Mouse (Mus musculus): ENCODE results near the gene Efr3b. TPM values are rescaled to one million over a fixed set of nuclear protein-coding genes. Genes with fewer than 3 reads are reported as not detected.
"Not testable (repeated sequence)": the region's sequence is repeated elsewhere in the genome, so short reads cannot be mapped to it uniquely, and the experiment has no call there.

Efr3b gene
- polyA plus RNA-seq, 1 experiment from 2014 or later: 2.6 TPM

DNA sequence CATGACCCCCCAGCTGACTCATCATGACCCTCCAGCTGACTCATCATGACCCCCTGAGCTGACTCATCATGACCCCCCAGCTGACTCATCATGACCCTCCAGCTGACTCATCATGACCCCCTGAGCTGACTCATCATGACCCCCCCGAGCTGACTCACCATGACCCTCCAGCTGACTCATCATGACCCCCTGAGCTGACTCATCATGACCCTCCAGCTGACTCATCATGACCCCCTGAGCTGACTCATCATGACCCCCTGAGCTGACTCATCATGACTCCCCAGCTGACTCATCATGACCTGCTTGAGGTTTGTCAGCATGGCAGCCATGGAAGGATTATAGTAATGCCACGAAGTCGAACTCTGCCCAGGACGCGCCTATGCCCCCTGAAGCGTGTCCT, 65.5 kb downstream of the Efr3b start:
- not testable (repeated sequence) for H3K27me3 ChIP-seq (replicated peaks; ENCODE audit: control insufficient read depth, insufficient read depth, low read length); ATAC-seq; H3K4me2 ChIP-seq (ENCODE audit: low read depth, low read length); H3K9me3 ChIP-seq (ENCODE audit: control insufficient read depth, low read length); H3K4me3 ChIP-seq (ENCODE audit: low read length); H3K36me3 ChIP-seq (ENCODE audit: control insufficient read depth, insufficient read depth, low read length); H3K27ac ChIP-seq (ENCODE audit: low read length); H3K9ac ChIP-seq (ENCODE audit: low read depth, low read length); H3K4me1 ChIP-seq (ENCODE audit: control insufficient read depth, insufficient read depth, low read length)
- WGBS: 94% methylated on average over 6 of the region's 6 CpGs

DNA sequence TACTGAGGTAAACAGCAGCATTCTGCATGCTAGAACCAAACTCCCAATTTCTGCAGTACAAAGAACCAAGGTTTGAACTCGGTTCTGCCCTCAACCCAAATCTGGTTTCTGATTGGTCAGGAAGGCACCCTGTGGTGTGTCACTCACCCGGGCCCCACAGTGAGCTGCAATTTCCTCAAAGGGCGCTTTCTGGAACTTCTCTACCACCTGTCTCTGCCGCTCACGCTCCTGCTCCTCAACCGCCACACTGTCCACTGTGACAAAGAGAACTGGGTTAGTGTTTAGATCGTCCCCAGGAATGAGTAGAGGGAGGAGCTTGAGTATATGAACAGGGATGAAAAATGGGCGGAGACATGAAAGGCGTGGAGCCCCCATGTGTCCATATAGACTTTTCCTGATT, 70.3 kb downstream of the Efr3b start:
- no peak overlapping the region for H3K4me3 ChIP-seq (ENCODE audit: low read length)
- H3K9ac ChIP-seq (ENCODE audit: low read depth, low read length): no peak overlapping the region
- H3K27ac ChIP-seq (ENCODE audit: low read length): no peak overlapping the region
- H3K4me1 ChIP-seq (ENCODE audit: control insufficient read depth, insufficient read depth, low read length): no peaks in the 10 kb centered on the region
- H3K9me3 ChIP-seq (ENCODE audit: control insufficient read depth, low read length): no peaks in the 10 kb centered on the region
- ATAC-seq: no peak
- H3K27me3 ChIP-seq (replicated peaks; ENCODE audit: control insufficient read depth, insufficient read depth, low read length): no peaks in the 10 kb centered on the region
- H3K4me2 ChIP-seq (ENCODE audit: low read depth, low read length): no peak overlapping the region
- 62% methylated on average over 9 of the region's 9 CpGs for WGBS
- H3K36me3 ChIP-seq (ENCODE audit: control insufficient read depth, insufficient read depth, low read length): no peaks in the 10 kb centered on the region

GRCm38 (mm10) chr12:3967196-3967595, 71.5 kb downstream of the Efr3b start:
- no peak overlapping the region for H3K4me2 ChIP-seq (ENCODE audit: low read depth, low read length)
- no peaks in the 10 kb centered on the region for H3K27me3 ChIP-seq (replicated peaks; ENCODE audit: control insufficient read depth, insufficient read depth, low read length)
- 95% methylated on average over 4 of the region's 4 CpGs for WGBS

DNA sequence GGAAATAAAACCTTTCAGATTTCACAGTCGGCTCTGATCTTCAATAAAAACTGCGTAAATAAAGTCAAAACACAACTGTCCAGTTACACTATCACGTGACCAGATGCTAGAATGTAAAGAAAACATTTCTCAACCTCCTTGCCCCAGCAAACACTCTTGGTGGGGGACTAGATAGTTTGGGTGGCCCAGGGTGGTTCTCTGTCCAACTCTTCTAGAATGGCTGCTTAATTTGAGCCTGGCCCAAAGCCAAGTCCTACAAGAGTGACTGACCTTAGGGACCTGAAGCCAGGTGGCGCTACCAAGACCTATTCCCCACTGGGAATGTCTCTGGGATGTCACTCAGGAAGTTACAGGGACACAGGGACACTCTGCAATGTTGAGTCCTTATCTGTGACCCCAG, 78.2 kb downstream of the Efr3b start:
- Histone ChIP-seq H3K9me3 (ENCODE audit: control insufficient read depth, low read length) (no peaks in the 10 kb centered on the region), H3K9ac (ENCODE audit: low read depth, low read length) (peak overlapping the region; percentile 79), H3K36me3 (ENCODE audit: control insufficient read depth, insufficient read depth, low read length) (no peaks in the 10 kb centered on the region), H3K4me2 (ENCODE audit: low read depth, low read length) (peak overlapping the region; percentile 71), H3K27ac (ENCODE audit: low read length) (peak overlapping the region; percentile 84), H3K4me3 (ENCODE audit: low read length) (peak overlapping the region; percentile 60), H3K27me3 (replicated peaks; ENCODE audit: control insufficient read depth, insufficient read depth, low read length) (no peaks in the 10 kb centered on the region), H3K4me1 (ENCODE audit: control insufficient read depth, insufficient read depth, low read length) (peaks cover 6% of the 10 kb centered on the region)
- peak; percentile 22; the same call in 1 of the 2 replicates for ATAC-seq
- WGBS: 42% methylated on average over 4 of the region's 4 CpGs

More at GRCm38 (mm10) chr12:3967196-3967595, 71.5 kb downstream of the Efr3b start:
- Histone ChIP-seq H3K4me3 (ENCODE audit: low read length) (no peak overlapping the region), H3K27ac (ENCODE audit: low read length) (no peak overlapping the region), H3K36me3 (ENCODE audit: control insufficient read depth, insufficient read depth, low read length) (no peaks in the 10 kb centered on the region), H3K9me3 (ENCODE audit: control insufficient read depth, low read length) (no peaks in the 10 kb centered on the region), H3K4me1 (ENCODE audit: control insufficient read depth, insufficient read depth, low read length) (no peaks in the 10 kb centered on the region), H3K9ac (ENCODE audit: low read depth, low read length) (no peak overlapping the region)
- no peak for ATAC-seq

DNA sequence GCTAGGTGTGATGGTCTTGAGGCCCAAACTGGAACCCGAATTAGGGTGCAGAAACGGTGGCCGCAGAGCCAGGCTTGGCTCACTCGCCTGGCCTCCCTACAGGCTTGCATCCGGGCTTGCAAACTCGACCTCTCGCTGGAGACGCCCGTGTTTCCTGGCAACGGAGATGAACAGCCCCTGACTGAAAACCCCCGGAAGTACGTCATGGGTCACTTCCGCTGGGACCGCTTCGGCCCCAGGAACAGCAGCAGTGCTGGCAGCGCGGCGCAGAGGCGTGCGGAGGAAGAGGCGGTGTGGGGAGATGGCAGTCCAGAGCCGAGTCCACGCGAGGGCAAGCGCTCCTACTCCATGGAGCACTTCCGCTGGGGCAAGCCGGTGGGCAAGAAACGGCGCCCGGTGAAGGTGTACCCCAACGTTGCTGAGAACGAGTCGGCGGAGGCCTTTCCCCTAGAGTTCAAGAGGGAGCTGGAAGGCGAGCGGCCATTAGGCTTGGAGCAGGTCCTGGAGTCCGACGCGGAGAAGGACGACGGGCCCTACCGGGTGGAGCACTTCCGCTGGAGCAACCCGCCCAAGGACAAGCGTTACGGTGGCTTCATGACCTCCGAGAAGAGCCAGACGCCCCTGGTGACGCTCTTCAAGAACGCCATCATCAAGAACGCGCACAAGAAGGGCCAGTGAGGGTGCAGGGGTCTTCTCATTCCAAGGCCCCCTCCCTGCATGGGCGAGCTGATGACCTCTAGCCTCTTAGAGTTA, 78.7 kb downstream of the Efr3b start:
- H3K27me3 ChIP-seq (replicated peaks; ENCODE audit: control insufficient read depth, insufficient read depth, low read length): peaks cover 4% of the 10 kb centered on the region; the same call in 1 of the 2 replicates
- WGBS: 3% methylated on average over 53 of the region's 53 CpGs

DNA sequence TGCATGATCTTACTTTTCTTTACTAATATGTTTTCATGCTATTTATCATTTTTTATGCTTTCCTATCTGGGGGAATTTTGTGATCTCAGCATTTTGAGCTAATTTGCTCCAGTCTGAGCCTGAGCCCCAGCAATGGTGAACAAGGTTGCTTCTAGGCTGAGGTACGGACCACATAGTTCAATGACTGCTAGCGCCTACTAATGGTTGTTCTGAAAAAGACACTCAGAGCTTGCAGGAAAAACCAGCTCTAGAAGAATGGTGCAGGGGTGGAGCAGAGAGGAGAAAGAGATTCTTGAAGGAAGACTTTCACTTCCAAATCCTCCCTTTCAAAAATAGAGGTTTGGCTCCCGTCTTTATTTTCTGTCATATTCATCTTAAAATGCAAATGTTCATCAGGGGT, 82.4 kb downstream of the Efr3b start:
- H3K9me3 ChIP-seq (ENCODE audit: control insufficient read depth, low read length): no peaks in the 10 kb centered on the region
- ATAC-seq: no peak
- 24% methylated on average over 3 of the region's 3 CpGs for WGBS
- H3K4me2 ChIP-seq (ENCODE audit: low read depth, low read length): no peak overlapping the region
- peaks cover 14% of the 10 kb centered on the region for H3K27me3 ChIP-seq (replicated peaks; ENCODE audit: control insufficient read depth, insufficient read depth, low read length)
- peaks cover 6% of the 10 kb centered on the region for H3K4me1 ChIP-seq (ENCODE audit: control insufficient read depth, insufficient read depth, low read length)
- H3K9ac ChIP-seq (ENCODE audit: low read depth, low read length): no peak overlapping the region
- H3K36me3 ChIP-seq (ENCODE audit: control insufficient read depth, insufficient read depth, low read length): no peaks in the 10 kb centered on the region
- H3K27ac ChIP-seq (ENCODE audit: low read length): no peak overlapping the region
- no peak overlapping the region for H3K4me3 ChIP-seq (ENCODE audit: low read length)

More for the DNA sequence above, 78.7 kb downstream of the Efr3b start:
- H3K9me3 ChIP-seq (ENCODE audit: control insufficient read depth, low read length): no peaks in the 10 kb centered on the region
- peaks cover 6% of the 10 kb centered on the region for H3K4me1 ChIP-seq (ENCODE audit: control insufficient read depth, insufficient read depth, low read length)
- peak; percentile 97 for ATAC-seq
- peak overlapping the region; percentile 71 for H3K4me2 ChIP-seq (ENCODE audit: low read depth, low read length)
- peak overlapping the region; percentile 84 for H3K27ac ChIP-seq (ENCODE audit: low read length)
- peak overlapping the region; percentile 79 for H3K9ac ChIP-seq (ENCODE audit: low read depth, low read length)
- H3K36me3 ChIP-seq (ENCODE audit: control insufficient read depth, insufficient read depth, low read length): no peaks in the 10 kb centered on the region
- H3K4me3 ChIP-seq (ENCODE audit: low read length): peak overlapping the region; percentile 60

GRCm38 (mm10) chr12:3955371-3955770, 83.3 kb downstream of the Efr3b start:
- no peaks in the 10 kb centered on the region for H3K9me3 ChIP-seq (ENCODE audit: control insufficient read depth, low read length)
- no peak for ATAC-seq
- no peak overlapping the region for H3K9ac ChIP-seq (ENCODE audit: low read depth, low read length)
- H3K27ac ChIP-seq (ENCODE audit: low read length): no peak overlapping the region
- H3K4me1 ChIP-seq (ENCODE audit: control insufficient read depth, insufficient read depth, low read length): peaks cover 1% of the 10 kb centered on the region
- H3K27me3 ChIP-seq (replicated peaks; ENCODE audit: control insufficient read depth, insufficient read depth, low read length): peaks cover 14% of the 10 kb centered on the region
- H3K36me3 ChIP-seq (ENCODE audit: control insufficient read depth, insufficient read depth, low read length): no peaks in the 10 kb centered on the region
- no peak overlapping the region for H3K4me3 ChIP-seq (ENCODE audit: low read length)
- 31% methylated on average over 10 of the region's 10 CpGs for WGBS
- H3K4me2 ChIP-seq (ENCODE audit: low read depth, low read length): no peak overlapping the region

- no peaks in the 10 kb centered on the region for H3K9me3 ChIP-seq (ENCODE audit: control insufficient read depth, low read length)
- H3K4me3 ChIP-seq (ENCODE audit: low read length): no peak within 1 kb of the TSS
- WGBS: 19% methylated on average over 22 of the region's 22 CpGs
- H3K9ac ChIP-seq (ENCODE audit: low read depth, low read length): no peak within 1 kb of the TSS
- H3K4me2 ChIP-seq (ENCODE audit: low read depth, low read length): no peak within 1 kb of the TSS
- H3K27me3 ChIP-seq (replicated peaks; ENCODE audit: control insufficient read depth, insufficient read depth, low read length): peaks cover 14% of the 10 kb centered on the region
- H3K4me1 ChIP-seq (ENCODE audit: control insufficient read depth, insufficient read depth, low read length): no peaks in the 10 kb centered on the region; the same call in 1 of the 2 replicates
- no peaks in the 10 kb centered on the region for H3K36me3 ChIP-seq (ENCODE audit: control insufficient read depth, insufficient read depth, low read length)
- no peak for ATAC-seq
- H3K27ac ChIP-seq (ENCODE audit: low read length): no peak within 1 kb of the TSS
These were observed 84.1 kb downstream of the Efr3b start, which contains the start of gene Pomc for GRCm38 (mm10) chr12:3954651-3955050. Gene Pomc, plus strand, starts transcription at chr12:3954951.

DNA sequence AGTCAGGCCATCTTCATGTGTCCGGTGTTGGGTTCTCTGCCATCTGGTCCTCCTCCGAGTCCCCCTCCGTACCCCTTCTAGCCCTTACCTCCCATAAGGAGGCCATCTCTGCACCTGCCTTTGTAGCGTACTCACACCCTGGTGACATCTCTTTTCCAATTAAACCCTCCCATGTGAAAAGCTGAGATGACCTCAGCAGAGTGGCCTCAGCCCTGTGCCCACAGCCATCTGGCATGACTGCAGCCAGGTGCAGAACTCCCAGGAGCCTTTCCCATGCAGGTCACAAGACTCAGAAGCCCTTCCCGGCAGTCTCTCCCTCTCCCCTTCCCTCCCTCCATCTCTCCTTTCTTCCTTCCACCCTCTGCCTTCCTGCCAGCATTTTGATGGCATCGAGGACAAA, 91.2 kb downstream of the Efr3b start:
- H3K4me2 ChIP-seq (ENCODE audit: low read depth, low read length): no peak overlapping the region

More for the DNA sequence above, 91.2 kb downstream of the Efr3b start:
- no peaks in the 10 kb centered on the region for H3K36me3 ChIP-seq (ENCODE audit: control insufficient read depth, insufficient read depth, low read length)
- H3K27ac ChIP-seq (ENCODE audit: low read length): no peak overlapping the region
- H3K9ac ChIP-seq (ENCODE audit: low read depth, low read length): no peak overlapping the region
- H3K4me1 ChIP-seq (ENCODE audit: control insufficient read depth, insufficient read depth, low read length): peaks cover 4% of the 10 kb centered on the region
- 77% methylated on average over 6 of the region's 6 CpGs for WGBS
- H3K9me3 ChIP-seq (ENCODE audit: control insufficient read depth, low read length): no peaks in the 10 kb centered on the region
- no peak for ATAC-seq
- H3K27me3 ChIP-seq (replicated peaks; ENCODE audit: control insufficient read depth, insufficient read depth, low read length): no peaks in the 10 kb centered on the region
- H3K4me3 ChIP-seq (ENCODE audit: low read length): no peak overlapping the region
